8 mouse cellular contexts compared by ENCODE assay signal in genomic region chr17:35996949-35997348, GRCm38 (mm10). TPM values are rescaled to one million over a fixed set of nuclear protein-coding genes. Genes with fewer than 3 reads are reported as not detected.
DNase-seq lines count a peak whose midpoint lies in the region; ATAC-seq and TF ChIP-seq lines count a peak whose summit lies in the region.

No protein-coding gene starts in this region.

- DNase-seq in ES-E14 (ENCODE audit: low read depth, low spot score) = peak; percentile 100
- peak; percentile 95 to 96 for DNase-seq in cerebellum, adult 18-20 months
- DNase-seq in forebrain, postnatal 0 days = peak; percentile 95
- peak; percentile 98 for DNase-seq in heart, postnatal 4 days
- peak; percentile 89 to 96 for DNase-seq in layer of hippocampus, adult 8-10 months (ENCODE audit: low spot score in 2 of 2)
- peak; percentile 87 for DNase-seq in ovary, adult 18-20 months (ENCODE audit: low spot score)
- peak; percentile 98 for DNase-seq in thymus, postnatal 0 days (ENCODE audit: low spot score)

- no peak overlapping the region for H3K4me3 ChIP-seq in ES-E14 (ENCODE audit: insufficient read depth in 1 of 2, low read depth in 1 of 2, low read length in 2 of 2, poor library complexity in 1 of 2, severe bottlenecking in 1 of 2)
- H3K4me3 ChIP-seq in forebrain, postnatal 0 days (ENCODE audit: low read depth, low read length) = no peak overlapping the region
- no peak overlapping the region for H3K4me3 ChIP-seq in lung, embryonic 15.5 days

- H3K9ac ChIP-seq in ES-E14 (ENCODE audit: insufficient read depth, low read depth, low read length, poor library complexity, severe bottlenecking) = no peak overlapping the region
- H3K9ac ChIP-seq in forebrain, postnatal 0 days = no peak overlapping the region
- no peak overlapping the region for H3K9ac ChIP-seq in lung, embryonic 15.5 days

- peak; percentile 99 for TF ChIP-seq CTCF in forebrain, postnatal 0 days (IDR thresholded peaks at IDR 0.05; ENCODE audit: low read depth)

- WGBS in forebrain, postnatal 0 days = 3% methylated on average over 11 of the region's 11 CpGs
- WGBS in lung, embryonic 15.5 days = 1% methylated on average over 11 of the region's 11 CpGs

- ATAC-seq in forebrain, postnatal 0 days = peak; percentile 72
- ATAC-seq in lung, embryonic 15.5 days (ENCODE audit: borderline replicate concordance, extremely low read depth, low FRiP score, low TSS enrichment) = peak; percentile 55; the same call in 1 of the 2 replicates

- 0 out of 2 replicates have a peak overlapping the region, but pooled peaks have one; percentile 15 for H3K4me2 ChIP-seq in forebrain, postnatal 0 days (ENCODE audit: low read depth)
- no peak overlapping the region for H3K4me2 ChIP-seq in lung, embryonic 15.5 days

- no peaks in the 10 kb centered on the region for H3K9me3 ChIP-seq in ES-E14 (ENCODE audit: control insufficient read depth, insufficient read depth, low read depth, low read length)
- no peaks in the 10 kb centered on the region for H3K9me3 ChIP-seq in forebrain, postnatal 0 days (ENCODE audit: low read length)
- no peaks in the 10 kb centered on the region for H3K9me3 ChIP-seq in lung, embryonic 15.5 days

- no peaks in the 10 kb centered on the region for H3K27me3 ChIP-seq in forebrain, postnatal 0 days (ENCODE audit: insufficient read depth, low read length)
- H3K27me3 ChIP-seq in lung, embryonic 15.5 days = no peaks in the 10 kb centered on the region

- no peak overlapping the region for H3K27ac ChIP-seq in ES-E14 (ENCODE audit: insufficient read depth, low read depth, low read length, poor library complexity, severe bottlenecking)
- no peak overlapping the region for H3K27ac ChIP-seq in forebrain, postnatal 0 days (ENCODE audit: low read depth, low read length)
- H3K27ac ChIP-seq in lung, embryonic 15.5 days = no peak overlapping the region

- peaks cover 5 to 13% of the 10 kb centered on the region in 2 experiments for H3K4me1 ChIP-seq in ES-E14 (ENCODE audit: control insufficient read depth in 2 of 2, insufficient read depth in 2 of 2, low read length in 2 of 2, poor library complexity in 1 of 2)
- H3K4me1 ChIP-seq in forebrain, postnatal 0 days (ENCODE audit: insufficient read depth) = peaks cover 4% of the 10 kb centered on the region; the same call in 1 of the 2 replicates
- peaks cover 19% of the 10 kb centered on the region for H3K4me1 ChIP-seq in lung, embryonic 15.5 days

- in situ Hi-C loops in ES-E14 (cut with MboI; ENCODE audit: low sequenced_read_pairs in 2 of 2, unreplicated experiment in 2 of 2) = loop anchor here (10.0 to 25.0 kb wide), 2 partner anchors 115 to 118 kb away; partner anchors contain the start of gene Gm19684 (in 1 of the 2)

- H3K36me3 ChIP-seq in ES-E14 (ENCODE audit: control insufficient read depth, insufficient read depth, low read length, poor library complexity, severe bottlenecking) = no peaks in the 10 kb centered on the region
- no peaks in the 10 kb centered on the region for H3K36me3 ChIP-seq in forebrain, postnatal 0 days (ENCODE audit: insufficient read depth)
- H3K36me3 ChIP-seq in lung, embryonic 15.5 days = no peaks in the 10 kb centered on the region

TF ChIP-seq in ES-E14, 5 proteins besides CTCF, POLR2A, EP300 and RAD21:
- TF ChIP-seq MAFK (IDR thresholded peaks at IDR 0.05; ENCODE audit: insufficient read depth, low read depth, low read length) (no peak), ZC3H11A (IDR thresholded peaks at IDR 0.05; ENCODE audit: borderline replicate concordance, low read depth, low read length) (peak; percentile 68; the same call in 1 of the 2 replicates), HCFC1 (IDR thresholded peaks at IDR 0.05; ENCODE audit: borderline replicate concordance, insufficient read depth, low read length) (peak; percentile 61; the same call in 1 of the 2 replicates), ZNF384 (IDR thresholded peaks at IDR 0.05; ENCODE audit: low read depth, low read length) (0 out of 2 replicates have a peak, but pooled peaks have one; percentile 42), CHD2 (IDR thresholded peaks at IDR 0.05; ENCODE audit: low read depth, low read length) (no peak)

RNA-seq across cellular contexts. Expression of gene Prr3, which starts 16.9 kb away (rescaled TPM):
- total RNA-seq in ES-E14 (2012; rRNA removed) = 13.8 and 17.0 TPM in 2 replicates
- total RNA-seq in forebrain, postnatal 0 days (2014; rRNA removed) = 38.4 and 49.8 TPM in 2 replicates
- polyA plus RNA-seq in forebrain, postnatal 0 days (2015; fragmentation: Nextera tagmentation; extraction: Ambion mirVana) = 83.1 and 93.9 TPM in 2 replicates
- 10 to 100 TPM; 12.9 TPM for total RNA-seq in heart, postnatal 4 days (2021)
- 10 to 100 TPM; 40.5 to 52.4 (median 45.4) TPM for total RNA-seq in layer of hippocampus, adult 8-10 months (2022)
- polyA plus RNA-seq in lung, embryonic 15.5 days (2015; fragmentation: Nextera tagmentation; extraction: Ambion mirVana) = 29.3 and 32.4 TPM in 2 replicates
- polyA plus RNA-seq in thymus, postnatal 0 days (2015; fragmentation: Nextera tagmentation; extraction: Ambion mirVana) = 22.0 TPM in 2 replicates

RNA-seq across cellular contexts. Expression of gene Gnl1, which starts 17.3 kb away (rescaled TPM):
- 51.6 and 64.1 TPM in 2 replicates for total RNA-seq in ES-E14 (2012; rRNA removed)
- total RNA-seq in forebrain, postnatal 0 days (2014; rRNA removed) = 86.2 and 115 TPM in 2 replicates
- 63.1 and 83.4 TPM in 2 replicates for polyA plus RNA-seq in forebrain, postnatal 0 days (2015; fragmentation: Nextera tagmentation; extraction: Ambion mirVana)
- total RNA-seq in heart, postnatal 4 days (2021) = 10 to 100 TPM; 38.4 to 38.6 TPM
- 100 to 1,000 TPM; 135 to 141 (median 138) TPM for total RNA-seq in layer of hippocampus, adult 8-10 months (2022)
- 49.4 and 50.3 TPM in 2 replicates for polyA plus RNA-seq in lung, embryonic 15.5 days (2015; fragmentation: Nextera tagmentation; extraction: Ambion mirVana)
- polyA plus RNA-seq in thymus, postnatal 0 days (2015; fragmentation: Nextera tagmentation; extraction: Ambion mirVana) = 38.6 and 42.4 TPM in 2 replicates

RNA-seq across cellular contexts. Expression of gene H2-T24, which starts 23.4 kb away (rescaled TPM):
- not detected in 2 replicates for total RNA-seq in ES-E14 (2012; rRNA removed)
- total RNA-seq in forebrain, postnatal 0 days (2014; rRNA removed) = 0.33 and 1.0 TPM in 2 replicates
- polyA plus RNA-seq in forebrain, postnatal 0 days (2015; fragmentation: Nextera tagmentation; extraction: Ambion mirVana) = 1.6 and 4.7 TPM in 2 replicates
- 1 to 10 TPM; 1.1 to 1.6 TPM for total RNA-seq in heart, postnatal 4 days (2021)
- total RNA-seq in layer of hippocampus, adult 8-10 months (2022) = 1 to 10 TPM in 3 of 4 experiments, under 1 TPM in 1; 0.80 to 4.4 (median 2.6) TPM
- 2.2 and 3.2 TPM in 2 replicates for polyA plus RNA-seq in lung, embryonic 15.5 days (2015; fragmentation: Nextera tagmentation; extraction: Ambion mirVana)
- 4.2 and 6.5 TPM in 2 replicates for polyA plus RNA-seq in thymus, postnatal 0 days (2015; fragmentation: Nextera tagmentation; extraction: Ambion mirVana)

RNA-seq across cellular contexts. Expression of gene Abcf1, which starts 27.4 kb away (rescaled TPM):
- 115 and 117 TPM in 2 replicates for total RNA-seq in ES-E14 (2012; rRNA removed)
- total RNA-seq in forebrain, postnatal 0 days (2014; rRNA removed) = 55.9 and 60.4 TPM in 2 replicates
- polyA plus RNA-seq in forebrain, postnatal 0 days (2015; fragmentation: Nextera tagmentation; extraction: Ambion mirVana) = 89.0 and 101 TPM in 2 replicates
- 10 to 100 TPM; 71.0 to 73.9 TPM for total RNA-seq in heart, postnatal 4 days (2021)
- 10 to 100 TPM; 68.3 to 76.5 (median 72.7) TPM for total RNA-seq in layer of hippocampus, adult 8-10 months (2022)
- 71.6 and 87.8 TPM in 2 replicates for polyA plus RNA-seq in lung, embryonic 15.5 days (2015; fragmentation: Nextera tagmentation; extraction: Ambion mirVana)
- 102 and 114 TPM in 2 replicates for polyA plus RNA-seq in thymus, postnatal 0 days (2015; fragmentation: Nextera tagmentation; extraction: Ambion mirVana)

RNA-seq across cellular contexts. Expression of gene H2-T23, which starts 35.7 kb away (rescaled TPM):
- total RNA-seq in ES-E14 (2012; rRNA removed) = 0.67 and 0.95 TPM in 2 replicates
- 9.0 and 10.2 TPM in 2 replicates for total RNA-seq in forebrain, postnatal 0 days (2014; rRNA removed)
- 6.4 and 6.9 TPM in 2 replicates for polyA plus RNA-seq in forebrain, postnatal 0 days (2015; fragmentation: Nextera tagmentation; extraction: Ambion mirVana)
- total RNA-seq in heart, postnatal 4 days (2021) = 1 to 10 TPM; 7.7 to 9.5 TPM
- total RNA-seq in layer of hippocampus, adult 8-10 months (2022) = 10 to 100 TPM in 2 of 4 experiments, 1 to 10 TPM in 2; 6.6 to 30.9 (median 14.2) TPM
- 6.1 and 8.4 TPM in 2 replicates for polyA plus RNA-seq in lung, embryonic 15.5 days (2015; fragmentation: Nextera tagmentation; extraction: Ambion mirVana)
- 136 and 163 TPM in 2 replicates for polyA plus RNA-seq in thymus, postnatal 0 days (2015; fragmentation: Nextera tagmentation; extraction: Ambion mirVana)
